Comparison of ENCODE assay signal across 8 mouse cellular contexts in genomic region chr9:61372510-61372975, GRCm38 (mm10). TPM values are rescaled to one million over a fixed set of nuclear protein-coding genes. Genes with fewer than 3 reads are reported as not detected.
DNase-seq lines count a peak whose midpoint lies in the region; ATAC-seq and TF ChIP-seq lines count a peak whose summit lies in the region.

No protein-coding gene starts in this region.

- peak; percentile 50 for ATAC-seq in erythroid progenitor cell, adult 5-6 weeks (replicated peaks; ENCODE audit: low FRiP score, poor library complexity, severe bottlenecking)
- peak; percentile 6; the same call in 1 of the 2 replicates for ATAC-seq in limb, embryonic 13.5 days (ENCODE audit: low FRiP score, low read depth)
- 0 out of 2 replicates have a peak, but pooled peaks have one; percentile 0 for ATAC-seq in neural tube, embryonic 11.5 days (ENCODE audit: insufficient read depth, low FRiP score, low TSS enrichment)

- H3K9ac ChIP-seq in CH12.LX (ENCODE audit: insufficient read depth, low read depth) = peak overlapping the region; percentile 74
- H3K9ac ChIP-seq in limb, embryonic 13.5 days = peak overlapping the region; percentile 100
- H3K9ac ChIP-seq in neural tube, embryonic 11.5 days (ENCODE audit: low read length) = peak overlapping the region; percentile 100

- H3K27me3 ChIP-seq in heart, embryonic 10.5 days (ENCODE audit: insufficient read depth, poor library complexity, severe bottlenecking) = peaks cover 19% of the 10 kb centered on the region
- no peaks in the 10 kb centered on the region for H3K27me3 ChIP-seq in CH12.LX (replicated peaks)
- H3K27me3 ChIP-seq in limb, embryonic 13.5 days = peaks cover 5% of the 10 kb centered on the region; the same call in 1 of the 2 replicates
- H3K27me3 ChIP-seq in neural tube, embryonic 11.5 days (ENCODE audit: control insufficient read depth, insufficient read depth, low read length) = no peaks in the 10 kb centered on the region

- DNase-seq in heart, embryonic 10.5 days (ENCODE audit: low spot score) = peak; percentile 86
- no peak for DNase-seq in heart, adult 18-20 months
- DNase-seq in CH12.LX (ENCODE audit: extremely low read depth) = no peak
- no peak for DNase-seq in neural tube, embryonic 11.5 days (ENCODE audit: low spot score)
- no peak for DNase-seq in left cerebral cortex, postnatal 36 days (ENCODE audit: low spot score in 2 of 2)
- no peak for DNase-seq in ovary, postnatal 14 days (ENCODE audit: low spot score)

- H3K79me2 ChIP-seq in CH12.LX (replicated peaks; ENCODE audit: control insufficient read depth, extremely low read depth, insufficient read depth, poor library complexity, severe bottlenecking) = peaks cover 13% of the 10 kb centered on the region; the same call in 1 of the 2 replicates

- H3K27ac ChIP-seq in heart, embryonic 10.5 days = peak overlapping the region; percentile 95
- no peak overlapping the region; the same call in 1 of the 2 replicates for H3K27ac ChIP-seq in CH12.LX (ENCODE audit: insufficient read depth, low read depth)
- H3K27ac ChIP-seq in limb, embryonic 13.5 days = peak overlapping the region; percentile 99
- peak overlapping the region; percentile 94 for H3K27ac ChIP-seq in neural tube, embryonic 11.5 days (ENCODE audit: low read depth, low read length)

- no peak; the same call in 1 of the 2 replicates for TF ChIP-seq EP300 in CH12.LX (IDR thresholded peaks at IDR 0.05; ENCODE audit: low read length)

- in situ Hi-C loops in CH12.LX (cut with MboI; ENCODE audit: low pct_ligation_motif_present, low pct_unique_long_range_greater_than_20kb, low sequenced_read_pairs) = loop anchor here (5.0 to 25.0 kb wide), 2 partner anchors 320 to 465 kb away; no protein-coding TSS in a partner anchor

- H3K36me3 ChIP-seq in heart, embryonic 10.5 days = peaks cover 9% of the 10 kb centered on the region; the same call in 1 of the 2 replicates
- H3K36me3 ChIP-seq in CH12.LX (replicated peaks in 1 of 2; ENCODE audit: control insufficient read depth in 1 of 2, insufficient read depth in 1 of 2, low read length in 1 of 2) = peaks cover 2 to 23% of the 10 kb centered on the region in 2 experiments
- H3K36me3 ChIP-seq in limb, embryonic 13.5 days = peaks cover 21% of the 10 kb centered on the region
- peaks cover 5% of the 10 kb centered on the region; the same call in 1 of the 2 replicates for H3K36me3 ChIP-seq in neural tube, embryonic 11.5 days (ENCODE audit: control insufficient read depth, insufficient read depth, low read length)

- H3K4me2 ChIP-seq in CH12.LX (ENCODE audit: insufficient read depth, low read depth, poor library complexity, severe bottlenecking) = peak overlapping the region; percentile 97
- peak overlapping the region; percentile 82 for H3K4me2 ChIP-seq in limb, embryonic 13.5 days (replicated peaks)
- peak overlapping the region; percentile 81 for H3K4me2 ChIP-seq in neural tube, embryonic 11.5 days (ENCODE audit: low read depth)

- TF ChIP-seq CTCF in CH12.LX (conservative IDR thresholded peaks at IDR 0.05 in 1 of 2, IDR thresholded peaks at IDR 0.05 in 1 of 2; ENCODE audit: low read depth in 2 of 2, low read length in 2 of 2) = no peak

- H3K4me1 ChIP-seq in heart, embryonic 10.5 days = peaks cover 73% of the 10 kb centered on the region
- peaks cover 9 to 58% of the 10 kb centered on the region in 2 experiments; a peak in 3 of 4 replicates for H3K4me1 ChIP-seq in CH12.LX (ENCODE audit: control insufficient read depth in 1 of 2, insufficient read depth in 2 of 2)
- peaks cover 60% of the 10 kb centered on the region for H3K4me1 ChIP-seq in limb, embryonic 13.5 days
- peaks cover 51% of the 10 kb centered on the region for H3K4me1 ChIP-seq in neural tube, embryonic 11.5 days (ENCODE audit: control insufficient read depth, insufficient read depth, low read length)

- dilution Hi-C loops in CH12.LX (cut with MboI; ENCODE audit: extremely low pct_ligation_motif_present, extremely low pct_unique_long_range_greater_than_20kb, low sequenced_read_pairs) = no loop called here

- H3K4me3 ChIP-seq in heart, embryonic 10.5 days = peak overlapping the region; percentile 80
- peak overlapping the region; percentile 73 to 84 (median 83) for H3K4me3 ChIP-seq in CH12.LX (replicated peaks in 1 of 3; ENCODE audit: low read depth in 2 of 3, low read length in 2 of 3, poor library complexity in 1 of 3)
- peak overlapping the region; percentile 96 for H3K4me3 ChIP-seq in limb, embryonic 13.5 days
- H3K4me3 ChIP-seq in neural tube, embryonic 11.5 days (ENCODE audit: low read depth, low read length) = peak overlapping the region; percentile 92

- no peak for TF ChIP-seq RAD21 in CH12.LX (IDR thresholded peaks at IDR 0.05; ENCODE audit: low read depth, low read length)

- intact Hi-C loops in left cerebral cortex, postnatal 36 days (cut with DNase I) = loop anchor here (1.0 to 10.0 kb wide), 11 partner anchors 28 to 525 kb away; no protein-coding TSS in a partner anchor

- H3K9me3 ChIP-seq in heart, embryonic 10.5 days = no peaks in the 10 kb centered on the region
- H3K9me3 ChIP-seq in CH12.LX (replicated peaks; ENCODE audit: low read length) = no peaks in the 10 kb centered on the region
- H3K9me3 ChIP-seq in limb, embryonic 13.5 days = no peaks in the 10 kb centered on the region
- H3K9me3 ChIP-seq in neural tube, embryonic 11.5 days (ENCODE audit: control insufficient read depth, low read length) = no peaks in the 10 kb centered on the region

- TF ChIP-seq POLR2A in CH12.LX (IDR thresholded peaks at IDR 0.05; ENCODE audit: low read depth, low read length) = no peak

- WGBS in heart, embryonic 10.5 days = under 1% methylated on average over 42 of the region's 42 CpGs
- WGBS in limb, embryonic 13.5 days = under 1% methylated on average over 41 of the region's 42 CpGs
- WGBS in neural tube, embryonic 11.5 days = under 1% methylated on average over 39 of the region's 42 CpGs

TF ChIP-seq in CH12.LX, 34 proteins besides CTCF, POLR2A, EP300 and RAD21:
- TF ChIP-seq UBTF (IDR thresholded peaks at IDR 0.05; ENCODE audit: low read depth, low read length) (peak; percentile 67), SIN3A (IDR thresholded peaks at IDR 0.05; ENCODE audit: low read length) (no peak)

RNA-seq across cellular contexts. Expression of gene Tle3, which starts 0.4 kb away (rescaled TPM):
- 15.6 and 25.4 TPM in 2 replicates for polyA plus RNA-seq in heart, embryonic 10.5 days (2016; fragmentation: Nextera tagmentation; extraction: Ambion mirVana)
- 10 to 100 TPM; 15.2 to 21.9 TPM for total RNA-seq in heart, adult 18-20 months (2021)
- total RNA-seq in CH12.LX (2012; rRNA removed) = 17.2 and 22.8 TPM in 2 replicates
- total RNA-seq in CH12.LX (2014; rRNA removed) = 8.1 and 8.4 TPM in 2 replicates
- polyA plus RNA-seq in CH12.LX (2012; ENCODE audit: insufficient read length, low read depth) = 26.0 and 29.1 TPM in 2 replicates
- total RNA-seq in erythroid progenitor cell, adult 5-6 weeks (2015; ENCODE audit: low replicate concordance) = 9.7 and 20.5 TPM in 2 replicates
- total RNA-seq in erythroid progenitor cell, adult 5-6 weeks (2017; ENCODE audit: low replicate concordance) = 14.6 and 23.9 TPM in 2 replicates
- polyA plus RNA-seq in limb, embryonic 13.5 days (2015; fragmentation: Nextera tagmentation; extraction: Ambion mirVana) = 50.1 and 50.6 TPM in 2 replicates
- 42.4 and 43.6 TPM in 2 replicates for polyA plus RNA-seq in neural tube, embryonic 11.5 days (2014; fragmentation: Nextera tagmentation; extraction: Ambion mirVana)
- 10 to 100 TPM; 57.6 to 67.1 TPM for total RNA-seq in left cerebral cortex, postnatal 36 days (2021)

Comparison
In these comparisons a context has a peak if more than half of its experiments do, and no peak if none do; other contexts are left out.
1. ATAC-seq: peak in every context shown above with its lines; median percentile 50 in erythroid progenitor cell, adult 5-6 weeks; 6 in limb, embryonic 13.5 days; 0 in neural tube, embryonic 11.5 days.